Mouse (Mus musculus): Measurements from ENCODE around the gene Tnrc18. TPM values are rescaled to one million over a fixed set of nuclear protein-coding genes. Genes with fewer than 3 reads are reported as not detected.

Gene Tnrc18
- polyA plus RNA-seq (2015; fragmentation: Nextera tagmentation; extraction: Ambion mirVana): 25.1 and 32.0 TPM in 2 replicates

DNA sequence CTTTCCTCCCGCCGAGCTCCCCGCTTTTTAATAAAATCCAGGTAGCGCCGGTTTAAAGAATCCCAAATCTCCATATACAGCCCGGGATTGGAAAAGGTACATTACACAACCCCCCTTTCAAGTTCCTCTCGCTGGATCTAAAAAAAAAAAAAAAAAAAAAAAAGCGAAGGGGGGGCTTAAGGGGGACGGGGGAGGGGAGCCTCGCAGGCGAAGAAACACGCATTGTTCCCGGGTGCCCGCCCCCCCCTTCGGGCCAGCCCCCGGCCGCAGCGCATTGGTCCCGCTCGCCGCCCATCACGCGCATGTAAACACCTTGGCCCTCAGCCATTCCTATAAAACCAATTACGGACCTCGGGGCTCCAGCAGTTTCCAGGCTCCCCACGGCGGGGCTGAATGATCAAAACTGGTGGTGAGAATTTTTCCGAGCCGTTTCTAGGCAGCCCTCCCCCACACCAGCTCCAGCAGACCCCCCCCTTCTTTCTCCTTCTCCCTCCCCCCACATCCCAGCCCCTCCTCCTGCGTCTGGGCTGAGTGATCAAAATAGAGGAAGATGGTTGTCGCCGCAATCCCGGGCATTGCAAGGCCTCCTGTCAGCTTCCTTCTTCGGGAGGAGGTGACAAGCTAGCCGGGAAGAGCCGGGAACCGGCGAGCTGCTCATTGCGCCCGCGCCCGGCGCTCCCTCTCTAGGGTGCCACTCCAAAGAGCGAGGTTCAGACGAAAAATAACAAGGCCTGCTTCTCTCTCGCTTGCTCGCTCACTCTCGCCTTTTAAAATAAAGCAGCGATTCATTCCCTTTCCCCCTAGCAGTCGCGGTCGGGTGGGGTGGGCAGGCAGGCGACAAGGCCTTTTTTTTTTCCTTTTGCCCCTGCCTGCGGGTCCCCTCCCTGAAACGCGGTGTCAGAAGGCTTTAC lies at the start of gene Tnrc18:
Gene Tnrc18 (minus strand): TSS at position 139 of the 911 bp plus-strand sequence.
- peak within 1 kb of the TSS; percentile 100 for H3K27ac ChIP-seq
- peak; percentile 74 for ATAC-seq (ENCODE audit: insufficient number of reproducible peaks, low FRiP score, low TSS enrichment, low read depth)
- under 1% methylated on average over 56 of the region's 56 CpGs for WGBS
- H3K4me3 ChIP-seq: peak within 1 kb of the TSS; percentile 67
- H3K9ac ChIP-seq: peak within 1 kb of the TSS; percentile 100
- no peaks in the 10 kb centered on the region for H3K9me3 ChIP-seq
- H3K4me1 ChIP-seq: peaks cover 23% of the 10 kb centered on the region
- no peaks in the 10 kb centered on the region for H3K27me3 ChIP-seq
- no peaks in the 10 kb centered on the region for H3K36me3 ChIP-seq
- H3K4me2 ChIP-seq: peak within 1 kb of the TSS; percentile 76

DNA sequence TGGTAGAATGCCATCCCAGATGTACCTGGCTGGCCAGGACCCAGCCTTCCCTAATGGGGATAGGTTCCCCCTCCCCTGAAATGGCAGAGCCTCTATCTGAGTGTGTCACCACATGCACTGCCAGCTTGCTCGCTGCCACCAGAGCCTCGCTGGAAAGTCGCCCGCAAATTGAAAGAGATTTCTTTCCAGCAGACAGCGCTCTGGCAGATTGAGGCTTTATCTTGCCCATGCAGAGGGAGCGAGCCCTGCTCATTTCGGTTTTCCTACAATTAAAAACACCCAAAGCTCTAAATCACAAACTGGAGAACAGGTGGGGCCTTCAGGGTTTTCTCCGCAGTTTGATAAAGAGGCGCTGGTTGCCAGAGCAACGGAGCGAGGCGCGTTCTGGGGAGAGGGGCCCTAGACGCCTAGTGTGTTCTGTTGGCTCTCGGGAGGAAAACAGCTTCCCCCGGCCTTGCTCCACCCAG lies 40.3 kb upstream of the Tnrc18 start:
- no peak overlapping the region for H3K4me2 ChIP-seq
- no peaks in the 10 kb centered on the region for H3K27me3 ChIP-seq
- peaks cover 10% of the 10 kb centered on the region for H3K4me1 ChIP-seq
- no peak overlapping the region for H3K27ac ChIP-seq
- no peak overlapping the region for H3K9ac ChIP-seq
- H3K4me3 ChIP-seq: no peak overlapping the region
- WGBS: 39% methylated on average over 16 of the region's 16 CpGs
- no peaks in the 10 kb centered on the region for H3K9me3 ChIP-seq
- ATAC-seq (ENCODE audit: insufficient number of reproducible peaks, low FRiP score, low TSS enrichment, low read depth): no peak
- no peaks in the 10 kb centered on the region for H3K36me3 ChIP-seq

DNA sequence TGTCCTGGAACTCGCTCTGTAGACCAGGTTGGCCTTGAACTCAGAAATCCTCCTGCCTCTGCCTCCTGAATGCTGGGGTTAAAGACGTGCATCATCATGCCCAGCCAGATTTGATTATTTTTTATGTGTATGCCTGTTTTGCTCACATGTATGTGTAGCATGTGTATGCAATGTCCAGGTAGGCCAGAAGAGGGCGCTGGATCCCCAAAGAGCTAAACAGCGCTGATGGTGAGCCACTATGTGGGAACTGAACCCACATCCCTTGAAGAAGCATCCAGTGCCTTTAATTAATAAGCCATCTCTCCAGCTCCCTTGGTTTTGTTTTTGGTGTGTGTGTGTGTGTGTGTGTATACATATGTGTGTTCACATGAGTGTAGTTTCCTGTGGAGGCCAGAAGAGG lies 38.9 kb upstream of the Tnrc18 start:
- Histone ChIP-seq H3K9me3 (no peaks in the 10 kb centered on the region), H3K27me3 (no peaks in the 10 kb centered on the region), H3K4me1 (no peaks in the 10 kb centered on the region), H3K4me2 (no peak overlapping the region), H3K27ac (no peak overlapping the region), H3K9ac (no peak overlapping the region), H3K4me3 (no peak overlapping the region), H3K36me3 (no peaks in the 10 kb centered on the region)
- WGBS: 77% methylated on average over 4 of the region's 4 CpGs
- ATAC-seq (ENCODE audit: insufficient number of reproducible peaks, low FRiP score, low TSS enrichment, low read depth): no peak

DNA sequence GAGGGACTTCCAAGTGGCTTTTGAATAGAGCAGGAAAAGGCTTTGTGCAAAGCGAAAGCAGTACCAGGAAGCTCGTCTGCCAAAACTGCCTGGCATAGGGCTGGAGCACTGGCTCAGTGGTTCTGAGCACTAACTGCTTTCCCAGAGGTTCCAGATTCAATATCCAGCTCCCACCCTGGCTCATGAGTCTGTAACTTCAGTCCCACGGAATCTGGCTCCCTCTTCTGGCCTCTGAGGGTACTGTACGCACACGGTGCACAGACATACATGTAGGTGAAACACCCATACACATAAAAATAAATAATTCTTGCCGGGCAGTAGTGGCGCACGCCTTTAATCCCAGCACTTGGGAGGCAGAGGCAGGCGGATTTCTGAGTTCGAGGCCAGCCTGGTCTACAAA lies 37.4 kb upstream of the Tnrc18 start:
- ATAC-seq (ENCODE audit: insufficient number of reproducible peaks, low FRiP score, low TSS enrichment, low read depth): no peak
- WGBS: 79% methylated on average over 10 of the region's 10 CpGs
- no peak overlapping the region for H3K27ac ChIP-seq
- no peak overlapping the region for H3K9ac ChIP-seq
- no peak overlapping the region for H3K4me3 ChIP-seq
- H3K9me3 ChIP-seq: no peaks in the 10 kb centered on the region
- H3K27me3 ChIP-seq: no peaks in the 10 kb centered on the region
- H3K36me3 ChIP-seq: no peaks in the 10 kb centered on the region
- H3K4me1 ChIP-seq: no peaks in the 10 kb centered on the region
- H3K4me2 ChIP-seq: no peak overlapping the region

DNA sequence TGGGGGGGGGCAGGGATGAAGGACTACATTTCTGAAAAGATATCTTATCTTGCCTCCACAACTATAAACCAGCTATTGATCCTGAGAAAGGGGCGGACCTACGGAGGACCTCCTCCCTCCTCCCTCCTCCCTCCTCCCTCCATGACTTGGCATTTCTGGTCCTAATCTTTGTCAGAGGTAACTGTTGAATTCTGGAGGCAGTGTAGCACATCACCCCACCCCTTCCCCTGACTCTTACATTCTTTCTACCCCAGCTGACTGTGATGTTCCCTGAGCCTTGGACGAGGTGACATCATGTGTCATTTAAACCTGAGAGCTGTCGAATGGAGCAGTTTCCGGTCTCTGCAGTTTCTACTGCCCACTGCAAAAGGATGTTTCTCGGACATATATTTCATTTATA lies 36.1 kb upstream of the Tnrc18 start:
- H3K27me3 ChIP-seq: no peaks in the 10 kb centered on the region
- H3K9me3 ChIP-seq: no peaks in the 10 kb centered on the region
- no peak overlapping the region for H3K4me3 ChIP-seq
- H3K27ac ChIP-seq: no peak overlapping the region
- no peaks in the 10 kb centered on the region for H3K4me1 ChIP-seq
- no peak overlapping the region for H3K4me2 ChIP-seq
- H3K36me3 ChIP-seq: no peaks in the 10 kb centered on the region
- 69% methylated on average over 6 of the region's 6 CpGs for WGBS
- no peak for ATAC-seq (ENCODE audit: insufficient number of reproducible peaks, low FRiP score, low TSS enrichment, low read depth)
- no peak overlapping the region for H3K9ac ChIP-seq

DNA sequence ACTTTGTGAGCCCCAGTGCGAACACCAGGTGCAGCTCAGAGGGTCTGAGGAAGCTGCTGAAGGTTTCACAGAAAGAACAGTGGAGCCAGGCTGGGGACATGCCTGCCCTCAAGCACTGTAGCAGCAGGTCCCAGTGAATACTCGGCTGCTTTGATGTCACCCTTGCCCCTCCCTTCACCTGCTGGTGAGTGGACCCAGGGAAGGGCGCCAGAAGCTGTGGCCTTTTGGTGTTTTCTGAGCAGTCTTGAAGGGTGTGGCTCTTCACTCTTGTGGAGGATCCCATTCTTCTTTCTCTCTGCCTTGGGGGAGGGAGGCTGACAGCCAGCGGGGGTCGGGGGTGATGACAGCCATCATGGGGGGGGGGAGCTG lies 34.2 kb upstream of the Tnrc18 start:
- Histone ChIP-seq H3K9ac (no peak overlapping the region), H3K36me3 (no peaks in the 10 kb centered on the region), H3K4me2 (no peak overlapping the region), H3K27ac (no peak overlapping the region), H3K4me3 (no peak overlapping the region), H3K4me1 (no peaks in the 10 kb centered on the region), H3K27me3 (no peaks in the 10 kb centered on the region), H3K9me3 (no peaks in the 10 kb centered on the region)
- ATAC-seq (ENCODE audit: insufficient number of reproducible peaks, low FRiP score, low TSS enrichment, low read depth): no peak
- WGBS: 43% methylated on average over 5 of the region's 5 CpGs

DNA sequence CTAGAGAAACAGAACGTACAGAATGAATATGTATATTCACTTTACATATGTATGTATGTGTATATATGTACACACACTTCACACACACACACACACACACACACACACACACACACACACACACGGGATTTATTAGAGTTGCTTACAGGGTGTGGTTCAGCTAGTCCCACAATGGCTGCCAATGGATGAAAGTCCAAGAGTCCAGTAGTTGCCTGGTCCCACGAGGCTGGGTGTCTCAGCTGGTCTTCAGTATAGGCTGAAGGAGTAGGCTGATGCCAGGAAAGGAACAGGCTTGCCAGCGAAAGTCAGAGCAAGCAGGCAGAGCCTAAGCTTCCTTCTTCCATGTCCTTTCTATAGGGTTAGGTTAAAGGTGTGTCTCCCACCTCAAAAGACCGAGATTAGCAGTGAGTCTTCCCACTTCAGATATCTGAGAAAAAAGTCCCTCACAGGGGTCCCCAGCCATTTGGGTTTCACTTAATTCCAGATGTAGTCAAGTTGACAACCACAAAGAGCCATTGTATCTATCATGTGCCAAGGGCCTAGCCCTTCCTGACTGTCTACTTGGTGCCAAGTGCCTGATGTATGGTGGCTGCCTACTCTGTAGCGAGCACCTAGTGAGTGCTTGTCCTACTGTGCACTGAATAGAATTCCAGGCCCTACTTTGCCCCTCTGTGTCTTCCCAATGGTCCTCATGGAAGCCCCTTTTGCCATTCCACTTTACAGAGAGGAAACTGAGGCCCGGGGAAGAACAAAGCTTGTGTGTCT lies 33.6 kb upstream of the Tnrc18 start:
- 75% methylated on average over 7 of the region's 7 CpGs for WGBS
- H3K4me1 ChIP-seq: no peaks in the 10 kb centered on the region
- no peaks in the 10 kb centered on the region for H3K9me3 ChIP-seq
- H3K27me3 ChIP-seq: no peaks in the 10 kb centered on the region
- no peak for ATAC-seq (ENCODE audit: insufficient number of reproducible peaks, low FRiP score, low TSS enrichment, low read depth)
- H3K9ac ChIP-seq: no peak overlapping the region
- no peak overlapping the region for H3K27ac ChIP-seq
- H3K36me3 ChIP-seq: no peaks in the 10 kb centered on the region
- H3K4me2 ChIP-seq: no peak overlapping the region
- H3K4me3 ChIP-seq: no peak overlapping the region

DNA sequence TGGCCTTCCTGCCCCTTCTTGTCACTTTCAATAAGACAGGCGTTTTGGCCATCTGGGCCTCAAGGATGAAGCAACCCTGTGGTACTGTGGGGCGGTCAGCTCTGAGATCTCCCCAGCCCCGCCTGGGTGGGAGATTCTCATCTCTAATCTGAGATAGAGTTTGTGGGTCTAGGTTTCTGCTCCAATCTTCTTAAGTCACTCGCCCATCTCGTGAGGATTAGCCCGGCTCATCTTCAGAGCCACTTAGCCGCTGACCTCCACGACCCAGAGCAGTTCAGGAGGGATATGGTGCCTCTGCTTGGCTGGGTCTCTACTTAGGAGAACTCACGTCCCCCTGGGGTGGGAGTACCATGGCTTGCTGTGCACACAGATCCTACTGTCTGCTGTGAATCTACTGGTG lies 33.0 kb upstream of the Tnrc18 start:
- H3K4me2 ChIP-seq: no peak overlapping the region
- ATAC-seq (ENCODE audit: insufficient number of reproducible peaks, low FRiP score, low TSS enrichment, low read depth): no peak
- no peaks in the 10 kb centered on the region for H3K27me3 ChIP-seq
- no peak overlapping the region for H3K27ac ChIP-seq
- no peaks in the 10 kb centered on the region for H3K4me1 ChIP-seq
- 66% methylated on average over 9 of the region's 9 CpGs for WGBS
- H3K9me3 ChIP-seq: no peaks in the 10 kb centered on the region
- H3K36me3 ChIP-seq: no peaks in the 10 kb centered on the region
- no peak overlapping the region for H3K4me3 ChIP-seq
- H3K9ac ChIP-seq: no peak overlapping the region

DNA sequence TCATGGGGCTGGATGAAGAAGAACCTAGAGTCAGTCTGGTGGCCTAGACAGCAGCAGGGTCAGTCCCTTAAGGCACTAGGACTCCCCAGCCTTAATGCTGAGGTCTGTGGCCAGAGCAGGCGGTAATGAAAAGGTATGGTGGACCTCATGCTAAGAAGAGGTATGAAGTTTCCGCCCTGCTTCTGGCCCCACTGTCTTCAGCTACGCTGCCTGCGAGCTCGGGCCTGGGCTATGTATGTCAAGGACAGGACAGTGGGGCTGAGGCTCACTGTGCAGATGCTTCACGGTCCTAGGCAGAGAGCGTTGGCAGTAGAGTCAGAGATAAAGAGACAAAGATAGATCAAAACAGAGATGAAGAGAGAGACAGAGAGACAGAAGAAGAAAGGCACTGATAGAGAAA lies 31.4 kb upstream of the Tnrc18 start:
- ATAC-seq (ENCODE audit: insufficient number of reproducible peaks, low FRiP score, low TSS enrichment, low read depth): no peak
- no peak overlapping the region for H3K27ac ChIP-seq
- WGBS: 94% methylated on average over 7 of the region's 7 CpGs
- H3K4me2 ChIP-seq: no peak overlapping the region
- no peak overlapping the region for H3K4me3 ChIP-seq
- no peak overlapping the region for H3K9ac ChIP-seq
- H3K36me3 ChIP-seq: no peaks in the 10 kb centered on the region
- H3K9me3 ChIP-seq: no peaks in the 10 kb centered on the region
- H3K4me1 ChIP-seq: no peaks in the 10 kb centered on the region
- H3K27me3 ChIP-seq: no peaks in the 10 kb centered on the region

DNA sequence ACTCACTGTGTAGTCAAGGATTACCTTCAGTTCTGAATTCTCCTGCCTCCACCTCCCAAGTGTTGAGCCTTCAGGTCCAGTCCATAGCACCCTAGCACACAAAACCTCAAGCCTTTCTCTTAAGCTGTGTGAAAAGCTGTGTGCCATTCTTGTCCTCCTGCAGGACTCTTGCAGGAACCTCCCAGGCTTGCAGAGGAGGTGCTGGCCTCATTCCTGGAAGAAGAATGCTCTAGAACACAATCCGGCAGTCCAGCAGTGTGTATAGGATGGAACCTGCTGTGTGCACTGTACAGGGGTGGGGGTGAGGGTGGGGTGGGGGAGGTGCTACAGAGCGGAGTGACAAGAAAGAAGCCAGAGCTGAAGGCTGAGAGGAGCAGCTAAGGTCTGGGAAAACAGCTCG lies 30.7 kb upstream of the Tnrc18 start:
- no peak overlapping the region for H3K4me3 ChIP-seq
- no peak overlapping the region for H3K9ac ChIP-seq
- H3K27me3 ChIP-seq: no peaks in the 10 kb centered on the region
- H3K4me2 ChIP-seq: no peak overlapping the region
- 41% methylated on average over 3 of the region's 3 CpGs for WGBS
- no peak for ATAC-seq (ENCODE audit: insufficient number of reproducible peaks, low FRiP score, low TSS enrichment, low read depth)
- no peaks in the 10 kb centered on the region for H3K9me3 ChIP-seq
- H3K36me3 ChIP-seq: no peaks in the 10 kb centered on the region
- H3K27ac ChIP-seq: no peak overlapping the region
- no peaks in the 10 kb centered on the region for H3K4me1 ChIP-seq

DNA sequence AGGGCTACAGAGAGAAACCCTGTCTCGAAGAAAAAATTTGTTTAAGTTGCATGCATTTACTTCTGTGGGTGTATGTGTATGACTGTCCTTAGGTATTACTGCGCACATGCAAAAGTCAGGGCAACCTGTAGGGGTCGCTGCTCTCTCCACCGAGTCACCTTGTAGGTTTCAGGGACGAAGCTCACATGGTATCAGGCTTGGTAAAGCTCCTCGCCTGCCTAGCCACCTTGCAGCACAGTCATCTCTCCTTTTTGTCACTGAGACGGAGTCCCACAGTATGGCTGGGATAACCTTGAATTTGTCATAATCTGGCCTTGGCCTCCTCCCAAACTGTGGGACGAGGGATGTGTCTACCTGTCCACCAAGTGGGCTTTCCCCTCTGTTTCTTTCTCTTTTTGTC lies 27.0 kb upstream of the Tnrc18 start:
- no peaks in the 10 kb centered on the region for H3K27me3 ChIP-seq
- H3K9me3 ChIP-seq: no peaks in the 10 kb centered on the region
- H3K27ac ChIP-seq: no peak overlapping the region
- H3K9ac ChIP-seq: no peak overlapping the region
- H3K4me1 ChIP-seq: peaks cover 14% of the 10 kb centered on the region; the same call in 1 of the 2 replicates
- no peak for ATAC-seq (ENCODE audit: insufficient number of reproducible peaks, low FRiP score, low TSS enrichment, low read depth)
- 65% methylated on average over 8 of the region's 8 CpGs for WGBS
- no peak overlapping the region for H3K4me2 ChIP-seq
- H3K36me3 ChIP-seq: no peaks in the 10 kb centered on the region
- H3K4me3 ChIP-seq: no peak overlapping the region

DNA sequence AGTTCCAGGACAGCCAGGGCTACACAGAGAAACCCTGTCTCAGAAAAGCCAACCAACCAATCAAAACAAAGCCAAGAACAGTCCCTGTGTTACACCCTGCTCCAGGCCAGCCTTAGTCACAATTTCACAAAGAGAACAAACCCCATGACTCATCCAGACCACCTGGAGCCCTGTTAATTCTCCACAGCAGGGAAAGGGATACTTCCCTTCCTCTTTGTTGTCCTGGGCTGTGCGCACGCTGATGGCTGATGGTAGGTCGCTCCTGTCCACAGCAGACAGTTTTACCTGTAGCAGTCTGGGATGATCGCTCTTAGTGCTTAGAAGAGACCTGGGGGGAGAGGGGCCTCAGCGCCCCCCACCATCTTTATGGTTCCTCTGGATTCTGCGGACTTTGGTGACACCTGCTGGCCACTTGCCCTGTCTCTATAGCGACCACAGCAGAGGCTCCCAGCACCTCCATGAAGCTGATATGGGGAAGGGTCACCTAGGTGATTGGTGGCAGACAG lies 24.7 kb upstream of the Tnrc18 start:
- no peak for ATAC-seq (ENCODE audit: insufficient number of reproducible peaks, low FRiP score, low TSS enrichment, low read depth)
- 32% methylated on average over 7 of the region's 7 CpGs for WGBS
- H3K27ac ChIP-seq: no peak overlapping the region

More for the DNA sequence above, 24.7 kb upstream of the Tnrc18 start:
- Histone ChIP-seq H3K27me3 (no peaks in the 10 kb centered on the region), H3K4me2 (no peak overlapping the region), H3K9me3 (no peaks in the 10 kb centered on the region), H3K4me3 (no peak overlapping the region), H3K9ac (no peak overlapping the region), H3K36me3 (no peaks in the 10 kb centered on the region), H3K4me1 (peaks cover 14% of the 10 kb centered on the region; the same call in 1 of the 2 replicates)
